Mouse (Mus musculus) heart, adult 9 months (tissue): Measurements from ENCODE around the gene Wdr62.
"Not testable (repeated sequence)": the region's sequence is repeated elsewhere in the genome, so short reads cannot be mapped to it uniquely, and the experiment has no call there.

ENCODE experiments used
- DNase-seq, 2 experiments: peaks; one replicate each; pipeline ENCODE4 v3.0.0; 2022; ENCODE audit warnings: low spot score in 2 of 2

Gene Wdr62

DNA sequence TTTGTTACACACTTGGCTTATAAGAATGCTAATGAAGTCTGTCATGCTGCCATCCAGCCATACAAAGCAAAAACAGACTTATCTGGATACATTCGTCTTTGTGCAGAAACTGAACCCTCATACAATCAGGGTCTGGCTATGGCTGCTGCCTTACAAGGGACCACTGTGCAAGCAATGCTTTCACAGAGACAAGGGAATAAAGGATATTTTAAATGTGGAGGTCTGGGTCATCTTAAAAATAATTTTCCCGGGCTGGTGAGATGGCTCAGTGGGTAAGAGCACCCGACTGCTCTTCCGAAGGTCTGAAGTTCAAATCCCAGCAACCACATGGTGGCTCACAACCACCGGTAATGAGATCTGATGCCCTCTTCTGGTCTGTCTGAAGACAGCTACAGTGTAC lies 73.9 kb downstream of the Wdr62 start:
- DNase-seq = not testable (repeated sequence)

DNA sequence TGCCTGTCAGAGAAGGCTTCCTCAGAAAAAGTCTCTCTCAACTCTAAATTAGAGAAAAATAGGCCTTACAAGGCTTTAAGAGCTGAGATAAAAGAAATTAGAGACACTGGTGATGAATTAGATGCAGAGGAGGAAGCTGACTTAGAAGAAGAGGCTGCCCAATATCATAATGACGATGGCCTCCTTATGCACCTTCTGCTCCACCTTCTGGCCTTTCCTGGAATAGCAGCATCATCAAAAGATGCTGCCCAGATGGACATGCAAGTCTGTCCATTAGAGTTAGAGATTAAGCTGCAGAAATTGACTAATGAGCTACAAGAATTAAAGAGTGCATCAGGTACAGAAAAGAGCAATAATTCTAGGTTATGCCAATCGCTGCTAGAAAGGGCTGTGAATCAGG lies 74.8 kb downstream of the Wdr62 start:
- peak in 1 of 2 experiments; percentile 70 for DNase-seq

DNA sequence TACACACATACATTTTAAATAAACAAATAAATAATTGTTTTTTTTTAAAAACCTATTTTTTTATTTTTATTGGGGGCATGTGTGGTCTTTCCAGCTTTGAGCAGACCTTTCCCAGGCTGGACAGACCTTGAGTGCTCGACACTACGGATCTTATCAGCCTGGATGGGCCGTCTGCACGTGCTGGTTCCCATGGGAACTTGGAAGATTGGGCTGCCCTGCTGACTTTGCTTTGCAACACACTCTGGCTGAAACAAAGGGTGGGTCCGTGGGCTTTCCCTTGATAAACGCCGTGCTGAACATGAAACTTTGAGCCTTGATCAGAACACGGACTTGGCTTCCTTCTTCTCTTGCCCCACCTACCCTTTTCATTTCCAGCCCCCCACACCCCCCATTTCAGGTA lies 75.8 kb downstream of the Wdr62 start:
- no peak for DNase-seq

DNA sequence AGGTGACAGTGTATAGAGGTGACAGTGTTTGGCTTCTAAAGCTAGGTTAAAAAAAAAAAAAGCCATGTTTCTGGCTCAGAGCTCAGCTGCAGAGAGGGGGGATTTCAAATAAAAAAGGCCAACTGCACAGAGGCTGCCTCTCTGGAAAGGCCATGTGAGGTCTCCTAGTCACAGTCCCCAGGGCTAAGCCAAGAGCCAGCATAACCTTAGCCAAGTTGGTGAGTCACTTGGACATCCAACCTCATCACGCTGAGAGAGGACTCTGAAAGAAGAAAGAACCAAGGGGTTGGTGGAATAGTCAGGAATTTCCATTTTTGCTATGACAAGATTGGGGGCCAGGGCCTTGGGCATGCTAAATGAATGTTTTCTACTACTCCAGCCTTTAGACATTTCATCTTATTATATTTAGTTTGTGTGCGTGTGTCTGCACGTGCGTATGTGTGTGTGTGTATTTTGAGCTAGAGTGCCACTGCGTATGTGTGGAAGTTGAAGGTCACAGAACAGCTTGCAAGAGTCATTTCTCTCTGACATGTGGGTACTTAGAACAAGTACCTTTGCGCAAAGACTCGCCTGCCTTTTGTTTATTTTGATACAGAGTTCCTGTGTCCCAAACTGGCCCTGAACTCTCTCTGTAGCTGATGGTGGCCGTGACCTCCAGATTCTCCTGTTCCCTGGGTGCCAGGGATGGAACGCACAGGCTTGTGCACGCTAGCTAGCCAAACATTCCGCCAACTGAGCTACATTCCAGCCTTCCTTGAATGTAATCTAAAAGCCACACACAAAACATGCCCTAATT lies 77.1 kb downstream of the Wdr62 start:
- DNase-seq = peak; percentile 84 to 87

DNA sequence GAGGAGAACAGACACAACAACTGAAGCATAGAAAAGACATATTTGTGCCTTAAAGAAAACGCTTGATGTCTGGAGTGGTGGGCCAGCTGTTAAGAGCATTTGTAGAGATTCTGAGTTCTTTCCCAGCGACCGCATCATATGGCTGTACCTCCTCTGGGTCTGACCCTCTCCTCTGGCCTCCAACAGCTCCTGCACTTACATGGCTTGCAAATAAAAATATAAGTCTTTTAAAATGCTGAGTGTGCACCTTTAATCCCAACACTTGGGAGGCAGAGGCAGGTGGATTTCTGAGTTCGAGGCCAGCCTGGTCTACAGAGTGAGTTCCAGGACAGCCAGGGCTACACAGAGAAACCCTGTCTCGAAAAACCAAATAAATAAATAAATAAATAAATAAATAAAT lies 79.6 kb downstream of the Wdr62 start:
- not testable (repeated sequence) for DNase-seq

DNA sequence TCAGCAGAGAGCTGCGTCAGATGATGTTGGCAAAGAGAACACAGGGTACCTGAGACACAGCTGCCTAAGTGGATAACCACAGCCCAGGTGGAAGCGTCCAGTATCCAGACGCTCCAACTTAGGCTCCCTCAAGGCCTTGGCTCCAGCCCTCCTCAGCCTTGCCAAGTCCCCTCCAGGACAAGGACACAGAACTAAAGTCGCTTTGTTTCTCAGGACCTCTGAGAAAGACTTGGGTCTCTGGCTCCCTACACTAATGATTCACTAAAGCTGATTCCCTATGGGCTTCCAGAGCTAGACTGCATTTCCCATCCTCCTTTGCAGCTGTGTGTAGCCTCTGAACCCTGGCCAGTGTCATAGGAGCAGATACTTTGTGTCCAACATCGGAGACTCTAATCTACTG lies 80.0 kb downstream of the Wdr62 start:
- no peak for DNase-seq

DNA sequence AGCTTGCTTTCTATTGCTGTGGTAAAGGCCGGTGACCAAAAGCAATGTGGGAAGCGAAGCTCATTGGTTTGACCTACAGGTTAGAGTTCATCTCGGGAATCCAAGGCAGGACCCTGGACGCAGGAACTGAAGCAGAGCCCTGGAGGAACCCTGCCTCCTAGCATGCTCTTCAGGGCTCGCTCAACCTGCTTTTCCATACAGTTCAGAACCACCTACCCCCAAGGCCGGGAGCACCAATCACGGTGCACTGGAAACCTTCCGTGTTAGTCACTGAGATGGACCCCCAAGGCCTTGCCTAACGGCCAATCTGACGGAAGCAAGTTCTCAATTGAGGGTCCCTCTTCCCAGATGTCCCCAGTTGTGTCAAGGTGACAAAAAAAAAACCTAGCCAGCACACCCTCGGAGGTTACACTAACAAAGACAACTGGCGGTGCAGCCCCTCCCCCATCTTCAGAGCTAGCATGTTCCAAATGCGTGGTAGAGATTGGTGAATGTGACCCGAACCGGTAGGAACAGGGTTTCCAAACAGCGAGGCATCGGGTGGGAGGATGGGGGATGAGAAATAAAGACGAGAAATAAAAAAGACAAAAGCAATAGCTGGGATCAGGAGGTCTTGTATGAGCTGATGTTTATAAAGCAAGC lies 80.6 kb downstream of the Wdr62 start:
- DNase-seq = no peak

DNA sequence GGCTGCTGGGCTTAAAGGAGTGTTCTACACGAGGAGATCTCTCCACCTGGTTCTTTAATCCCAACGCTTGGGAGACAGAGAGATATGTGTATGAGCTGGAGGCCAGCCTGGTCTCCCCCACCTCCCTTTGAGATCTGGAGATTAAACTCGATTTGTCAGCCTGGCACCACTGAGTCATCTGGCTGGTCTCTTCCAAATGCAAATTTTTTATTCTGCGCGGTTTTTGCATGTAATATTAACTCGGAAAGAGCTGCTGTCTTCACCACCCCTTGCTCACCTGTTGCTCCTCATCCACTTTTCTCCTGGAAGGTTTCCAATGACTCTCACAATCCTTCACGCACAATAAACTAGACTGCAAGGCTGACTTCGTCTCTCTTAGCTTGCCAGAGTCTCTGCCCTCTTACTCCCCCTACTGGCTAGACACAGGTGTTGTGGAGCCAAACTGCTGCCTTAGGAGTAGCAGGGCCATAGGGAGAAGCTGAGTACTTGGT lies 81.7 kb downstream of the Wdr62 start, which contains the start of gene Capns1:
Gene Capns1 (minus strand): TSS at position 331 of the 491 bp plus-strand sequence.
- DNase-seq = peak in 1 of 2 experiments; percentile 63

DNA sequence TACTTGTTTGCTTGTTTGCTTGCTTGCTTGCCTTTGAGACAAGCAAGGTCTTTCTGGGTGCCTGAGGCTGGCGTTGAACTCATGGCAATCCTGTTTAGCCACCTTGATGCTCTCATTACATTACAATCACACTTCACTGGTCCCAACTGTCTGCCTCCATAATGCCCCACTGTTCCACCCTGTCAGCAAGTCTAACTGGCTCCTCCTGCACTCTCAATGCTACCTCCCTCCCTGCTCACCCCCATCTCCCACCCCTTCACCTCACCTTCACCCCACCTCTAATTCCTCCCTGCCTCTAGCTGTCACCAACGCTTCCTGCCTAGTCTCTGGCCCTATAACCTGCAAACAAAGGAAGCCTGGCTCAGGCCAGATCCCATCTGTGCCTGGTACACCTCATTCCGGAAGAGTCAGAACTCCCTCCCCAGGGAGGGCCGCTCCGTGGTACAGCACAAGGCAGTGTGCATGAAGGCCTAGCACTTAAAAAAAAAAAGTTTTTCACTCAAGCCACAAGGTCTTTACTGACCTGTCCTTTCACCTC lies 82.6 kb downstream of the Wdr62 start:
- no peak for DNase-seq

DNA sequence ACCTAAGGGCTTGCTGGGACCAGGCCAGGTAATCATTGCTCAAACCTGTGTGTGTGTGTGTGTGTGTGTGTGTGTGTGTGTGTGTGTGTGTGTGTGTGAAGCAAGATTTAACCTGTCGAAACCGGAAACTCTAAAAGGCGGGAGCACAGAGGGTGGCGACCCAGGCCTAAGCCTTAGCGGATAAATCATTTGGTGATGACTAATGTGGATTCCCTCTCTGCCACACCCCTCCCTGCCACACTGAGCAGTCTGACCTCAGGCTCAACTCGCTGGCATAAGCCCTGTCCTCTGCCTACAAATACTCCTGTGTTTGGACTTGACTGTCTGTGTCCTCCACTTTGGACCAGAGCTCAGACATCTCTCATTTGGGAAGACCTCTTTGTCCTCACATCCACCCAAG lies 84.0 kb downstream of the Wdr62 start:
- no peak for DNase-seq

DNA sequence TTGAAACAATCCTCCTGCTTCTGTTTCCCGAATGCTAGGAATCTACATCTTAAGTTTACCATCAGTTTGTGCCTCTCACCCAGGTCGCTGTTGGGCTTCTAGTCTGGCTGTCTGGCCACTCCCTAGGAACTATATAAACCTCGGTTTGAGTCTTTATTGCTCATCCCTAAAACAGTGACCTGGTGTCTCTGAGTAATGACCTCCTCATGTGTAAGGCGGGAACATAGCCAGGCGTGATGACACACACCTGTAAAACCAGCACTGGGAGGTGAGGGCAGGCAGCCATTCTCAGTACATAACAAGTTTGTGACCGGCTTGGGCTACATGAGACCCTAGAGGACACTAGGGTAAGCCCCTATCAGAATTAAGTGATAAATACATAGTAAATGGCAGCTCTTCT lies 84.8 kb downstream of the Wdr62 start:
- no peak for DNase-seq

DNA sequence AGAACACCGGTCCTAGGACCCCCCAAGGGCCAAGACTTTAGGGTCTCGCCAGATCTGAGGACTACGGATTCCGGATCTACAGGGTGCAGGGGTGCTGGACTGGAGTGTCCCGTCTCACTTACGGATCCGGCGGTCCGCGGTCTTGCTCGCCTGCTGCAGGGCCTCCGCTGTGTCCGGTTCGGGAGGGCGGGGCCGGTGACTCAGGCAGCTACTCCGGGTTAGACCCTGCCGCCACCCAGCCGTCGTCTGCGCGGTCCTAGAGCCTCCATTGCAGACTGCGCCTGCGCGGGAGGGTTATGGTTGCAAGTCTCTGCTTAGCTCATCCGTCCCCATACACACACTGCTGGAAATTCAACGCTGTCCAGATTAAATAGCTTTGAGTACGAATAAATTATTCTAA lies 85.3 kb downstream of the Wdr62 start:
- DNase-seq = peak; percentile 94 to 95

DNA sequence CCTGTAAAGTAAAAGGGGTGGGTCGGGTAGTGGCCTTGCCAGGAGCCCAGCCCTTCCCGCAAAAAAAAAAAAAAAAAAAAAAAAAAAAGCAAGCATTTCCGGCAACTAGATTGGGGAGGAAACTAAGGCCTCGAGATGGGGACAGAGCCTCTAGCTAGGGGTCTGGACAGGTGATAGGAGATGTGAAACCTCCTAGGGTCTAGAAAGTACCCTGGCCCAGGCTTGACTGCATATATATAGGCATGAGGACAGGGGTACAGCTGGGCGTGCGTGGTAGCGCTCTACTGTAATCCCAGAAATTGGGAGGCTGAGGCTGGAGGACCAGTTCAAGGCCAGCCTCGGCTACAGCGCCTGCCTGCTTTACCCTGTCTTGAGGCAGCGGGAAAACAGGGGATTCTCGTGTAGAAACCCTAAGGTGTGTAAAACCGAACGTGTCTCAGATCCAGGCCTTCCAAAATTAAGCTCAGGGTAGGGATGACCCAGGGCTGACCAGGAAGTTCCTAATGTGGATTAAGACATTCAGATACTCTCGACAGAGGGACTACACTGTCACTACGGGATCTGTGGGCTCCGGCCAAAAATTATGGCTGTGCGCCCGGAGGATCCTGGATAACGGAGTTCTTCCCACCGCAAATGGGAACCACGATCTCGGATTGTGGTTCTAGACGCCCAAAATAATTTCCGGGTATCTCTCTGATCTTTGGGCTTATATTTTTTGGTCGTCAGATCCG lies 86.0 kb downstream of the Wdr62 start:
- DNase-seq = peak in 1 of 2 experiments; percentile 39

DNA sequence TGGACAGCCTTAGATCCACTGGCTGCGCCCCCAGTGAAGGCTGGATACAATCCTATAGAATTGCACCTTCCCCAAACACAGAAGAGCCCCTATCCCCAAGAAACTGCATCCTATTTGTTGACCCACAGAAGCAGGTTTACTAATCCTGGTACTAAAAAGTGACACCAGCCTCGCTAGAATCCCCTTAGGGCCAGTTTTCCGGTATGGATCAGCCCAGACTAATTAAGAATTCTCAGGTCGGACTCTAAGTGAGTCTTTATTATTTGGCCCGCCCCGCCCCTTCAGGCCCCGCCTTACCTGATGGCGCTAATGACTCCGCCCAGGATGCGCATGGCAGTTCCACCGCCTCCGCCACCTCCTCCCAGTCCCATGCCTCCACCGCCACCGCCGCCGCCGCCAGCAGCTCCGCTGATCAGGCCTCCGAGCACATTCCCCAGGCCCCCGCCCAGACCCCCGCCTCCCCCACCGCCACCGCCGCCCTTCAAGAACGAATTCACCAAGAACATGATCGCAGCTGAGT lies 86.6 kb downstream of the Wdr62 start:
- DNase-seq = peak; percentile 81 to 83

DNA sequence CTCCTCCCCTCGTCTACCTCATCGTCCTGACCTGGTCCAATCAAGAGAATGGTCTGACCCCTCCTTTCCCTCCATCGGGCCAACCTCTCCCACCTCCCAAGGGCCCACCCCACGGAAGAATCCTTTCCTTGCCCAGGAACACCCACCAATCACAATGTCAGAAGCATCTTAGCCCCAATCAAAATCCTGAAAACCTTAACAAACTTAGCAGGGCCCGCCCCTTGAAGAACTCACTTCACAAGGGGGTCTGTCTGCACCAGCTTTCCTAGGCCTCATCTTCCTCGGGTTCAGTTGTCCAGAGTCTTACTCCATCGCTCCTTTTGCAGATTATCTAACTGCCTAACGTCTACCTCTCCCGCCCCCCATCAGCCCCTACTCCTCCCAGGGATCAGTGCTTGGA lies 87.2 kb downstream of the Wdr62 start:
- DNase-seq = no peak

DNA sequence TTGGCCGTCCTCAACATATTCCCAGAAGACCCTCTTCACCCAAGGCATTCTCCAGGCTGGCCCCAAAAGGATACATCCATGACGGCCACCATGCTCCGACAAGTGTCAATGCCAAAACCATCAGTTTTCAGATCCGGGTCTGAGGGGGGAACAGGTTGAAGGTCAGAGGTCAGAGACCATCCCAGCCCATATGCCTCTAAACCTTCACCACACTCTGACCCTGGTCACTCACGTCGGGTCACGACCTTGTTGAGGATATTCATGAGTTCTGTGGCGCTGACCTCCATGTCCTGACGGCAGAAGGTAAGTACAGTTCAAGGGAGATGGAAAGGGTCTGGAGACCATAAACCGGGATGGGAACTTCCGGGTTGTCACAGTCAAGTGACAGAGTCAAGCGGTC lies 88.1 kb downstream of the Wdr62 start:
- DNase-seq = no peak
